Mouse (Mus musculus) cerebellum, adult 2 months (tissue): ENCODE measurements around the gene Rbpj.

Source experiments
- CTCF ChIP-seq: fragments of 200-500 bp; IDR thresholded peaks from 2 replicates; pipeline ENCODE4 v1.5.1; 2011; ENCODE audit warnings: low read depth, mild to moderate bottlenecking, control low read depth, low read length, moderate library complexity, borderline replicate concordance; ENCODE audit not compliant: insufficient read depth
- POLR2A ChIP-seq: fragments of 200-500 bp; IDR thresholded peaks from 2 replicates; pipeline ENCODE4 v1.6.1; 2011; ENCODE audit warnings: low read length, control low read depth, borderline replicate concordance; ENCODE audit not compliant: insufficient read depth

- TF ChIP-seq CTCF (no peak), POLR2A (no peak)
These were observed 58.2 kb downstream of the Rbpj start for GRCm38 (mm10) chr5:53524162-53524561.
